Mouse (Mus musculus): ENCODE results near the gene Frg2f1.
A peak's percentile ranks its signal among the peaks of the same experiment; 100 is the strongest.

The Frg2f1 gene

DNA sequence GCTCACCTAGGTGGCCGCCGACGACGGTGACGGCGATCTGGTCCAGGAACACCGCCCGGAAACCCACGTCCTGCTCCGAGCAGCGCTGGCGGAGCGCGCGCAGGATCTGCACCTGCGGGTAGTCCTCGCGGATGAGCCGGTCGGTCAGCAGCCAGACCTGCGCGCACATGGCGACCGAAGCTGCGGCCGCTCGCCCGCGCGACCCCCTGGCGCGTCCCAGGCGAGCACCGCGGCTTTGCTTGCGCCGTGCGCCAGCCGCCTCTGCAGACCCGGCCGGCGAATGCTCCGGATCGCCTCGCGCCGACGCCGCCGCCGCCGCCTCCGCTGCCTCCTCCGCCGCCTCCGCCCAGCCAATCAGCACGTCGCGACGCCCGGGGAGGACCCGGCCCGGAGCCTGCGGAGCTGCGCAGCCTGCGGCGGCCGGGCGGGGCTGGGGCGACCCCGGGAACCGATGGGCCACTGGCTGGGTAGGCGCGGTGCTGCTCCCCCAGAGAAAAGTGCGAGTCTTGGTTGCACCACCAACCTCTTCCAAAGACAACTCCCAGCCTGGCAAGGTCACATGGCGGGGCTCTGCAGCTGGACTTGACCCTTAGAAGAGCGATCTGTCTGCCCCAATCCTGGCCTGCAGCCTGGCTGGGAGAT is 46.9 kb downstream of the Frg2f1 start, which contains the start of gene Rimkla:
Gene Rimkla (minus strand): TSS at position 338 of the 642 bp plus-strand sequence.
- peak; percentile 78 to 85 for DNase-seq

DNA sequence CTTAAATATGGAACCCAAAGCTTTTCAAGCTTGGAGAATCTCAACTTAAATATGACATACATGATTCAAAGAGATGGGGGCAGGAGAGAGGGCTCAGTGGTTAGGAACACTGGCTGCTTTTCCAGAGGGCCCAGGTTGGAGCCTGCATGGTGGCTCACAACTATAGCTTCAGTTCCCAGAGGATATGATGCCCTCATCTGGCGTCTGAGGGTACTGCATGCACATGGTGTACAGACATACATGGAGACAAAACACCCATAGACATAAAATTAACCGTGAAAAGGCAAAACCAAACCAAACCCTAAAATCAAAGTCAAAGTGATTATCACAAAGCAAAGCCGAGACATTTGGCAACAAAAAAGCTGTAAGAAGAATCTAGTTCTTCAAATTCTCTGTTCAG is 48.5 kb downstream of the Frg2f1 start:
- peak; percentile 78 to 92 for DNase-seq

DNA sequence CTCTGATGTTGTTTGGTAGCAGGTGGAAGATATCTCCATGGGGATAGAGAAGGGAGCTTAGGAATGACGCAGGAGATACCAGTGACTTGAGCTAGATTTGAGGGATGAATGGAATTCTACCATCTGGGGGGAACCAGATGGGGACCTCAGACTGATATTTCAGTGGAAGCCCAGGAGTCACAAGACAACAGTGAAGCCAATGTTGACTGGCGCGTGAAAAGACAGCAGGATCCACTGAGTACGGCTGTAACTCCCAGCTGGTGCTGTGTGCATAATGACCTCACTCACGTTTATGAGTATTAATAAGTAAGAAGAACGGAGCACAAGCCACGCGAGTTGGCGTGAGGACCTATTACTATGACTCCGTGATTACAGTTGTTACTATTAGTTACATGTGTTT is 49.7 kb downstream of the Frg2f1 start:
- peak; percentile 41 to 43 for DNase-seq

DNA sequence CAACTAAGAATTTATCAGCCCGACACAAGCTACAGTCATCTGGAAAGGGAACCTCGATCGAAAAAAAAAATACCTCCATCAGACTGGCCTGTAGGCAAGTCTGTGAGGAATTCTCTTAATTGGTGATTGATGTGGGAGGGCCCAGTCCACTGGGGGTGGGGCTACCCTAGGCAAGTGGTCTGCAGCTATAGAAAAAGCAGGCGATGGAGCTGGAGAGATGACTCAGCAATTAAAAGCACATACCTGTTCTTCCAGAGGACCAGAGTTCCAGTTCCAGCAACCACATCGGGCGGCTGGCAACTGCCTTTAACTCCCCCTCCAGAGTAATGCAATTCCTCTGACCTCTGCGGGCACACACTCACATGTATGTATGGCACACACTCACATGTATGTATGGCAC is 54.4 kb downstream of the Frg2f1 start:
- no peak for DNase-seq

DNA sequence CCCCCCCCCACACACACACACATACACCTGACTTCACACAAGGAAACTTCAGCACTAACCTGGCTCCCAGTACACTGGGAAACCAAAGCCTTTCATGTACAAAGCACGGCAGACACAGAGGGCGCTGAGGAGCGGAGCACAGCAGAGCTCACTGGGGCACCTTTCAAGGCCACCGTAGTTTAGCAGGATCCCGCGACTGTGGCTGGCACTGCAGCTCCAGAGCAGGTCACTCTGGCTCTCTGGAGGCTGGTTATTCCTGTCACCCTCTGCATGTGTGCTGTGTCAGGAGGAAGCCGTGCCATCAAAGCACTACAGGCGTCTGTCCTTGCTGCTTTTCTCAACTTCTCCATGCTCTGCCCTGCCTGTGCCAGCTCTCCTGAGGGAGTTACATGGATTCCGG is 56.3 kb downstream of the Frg2f1 start:
- DNase-seq = peak in 1 of 2 experiments; percentile 37

Data from cerebellum, postnatal 14 days (tissue).